Mouse (Mus musculus) right cerebral cortex, adult 18-20 months (tissue): ENCODE measurements around the gene Parp6.

Source experiments
- DNase-seq: peaks from one replicate; pipeline ENCODE4 v3.0.0; 2022; ENCODE audit warnings: mixed read lengths

Gene Parp6

GRCm38 (mm10) chr9:59656635-59657617, 39.8 kb downstream of the Parp6 start:
- peak; percentile 84 for DNase-seq

DNA sequence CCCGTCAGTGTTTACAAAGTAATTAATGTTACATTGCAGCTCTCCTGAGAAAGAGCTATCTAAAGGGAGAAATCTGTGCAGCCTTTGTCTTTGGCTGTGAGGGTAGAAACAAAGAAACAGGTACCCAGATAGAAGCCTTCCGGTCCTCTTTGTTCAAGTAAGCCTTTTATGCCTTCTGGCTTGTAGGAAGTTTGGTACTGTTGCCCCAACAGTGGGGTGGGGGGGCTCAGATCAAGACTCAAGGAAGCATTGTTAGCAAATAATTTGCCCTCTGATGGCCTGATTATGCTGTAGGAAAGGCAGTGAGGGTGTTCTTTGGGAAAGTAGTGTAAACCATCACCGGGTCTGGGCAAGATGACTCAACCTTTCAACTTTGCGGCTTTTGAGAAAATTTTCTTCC, 41.1 kb downstream of the Parp6 start:
- DNase-seq: no peak

- DNase-seq: peak; percentile 79
Measured at GRCm38 (mm10) chr9:59659036-59660026, 42.2 kb downstream of the Parp6 start.

DNA sequence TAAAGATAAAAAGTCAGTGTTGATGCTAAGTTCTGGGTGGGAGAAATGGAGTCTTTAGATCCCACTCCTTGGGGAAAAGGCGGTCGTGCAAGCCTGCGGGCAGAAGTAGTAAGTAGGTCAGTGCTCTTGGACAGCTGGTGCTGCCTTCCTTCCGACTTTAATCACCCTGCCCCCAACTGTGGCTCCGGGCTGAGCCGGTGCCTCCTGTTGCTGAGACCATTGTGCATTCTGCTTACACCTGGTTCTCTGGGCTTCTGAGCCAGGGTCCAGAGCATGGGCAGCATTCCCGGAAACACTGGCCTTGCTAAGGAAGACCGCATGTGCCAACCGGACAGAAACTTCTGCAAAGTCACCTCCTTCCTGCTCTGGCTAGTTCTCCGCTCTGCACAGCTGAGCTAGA, 43.3 kb downstream of the Parp6 start:
- DNase-seq: no peak

DNA sequence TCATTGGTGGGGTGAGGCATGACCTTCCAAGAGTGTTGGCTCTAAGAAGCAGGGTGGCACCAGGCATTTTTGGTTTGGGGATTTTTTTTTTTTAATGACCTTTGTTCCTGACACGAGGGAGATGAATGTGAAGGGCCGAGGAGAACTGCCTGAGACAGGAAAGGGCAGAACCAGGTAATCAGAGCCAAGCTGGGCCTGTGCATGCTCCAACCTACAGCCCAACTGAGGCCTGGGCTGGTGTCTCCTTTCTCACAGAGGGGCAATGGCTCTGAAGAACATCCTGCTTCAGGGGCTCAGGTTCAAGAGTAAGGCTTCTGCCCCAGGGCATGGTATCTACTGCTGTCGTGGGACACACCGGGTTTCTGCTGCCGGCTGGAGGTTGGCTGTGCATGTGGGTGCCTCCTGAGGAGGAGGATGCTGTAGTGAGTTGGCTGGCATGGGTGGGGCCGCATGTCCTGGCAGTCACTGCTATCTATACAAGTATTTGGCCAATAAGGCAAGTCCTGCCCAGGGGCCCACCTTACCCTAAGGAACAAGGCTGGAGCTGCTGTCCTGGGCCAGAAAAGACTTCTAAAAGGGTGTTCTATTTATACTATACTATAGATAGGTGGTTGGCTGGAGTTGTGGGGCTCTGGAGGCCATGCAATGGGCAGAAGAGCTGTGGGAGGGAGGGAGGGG, 44.4 kb downstream of the Parp6 start:
- DNase-seq: no peak

- DNase-seq: no peak
Measured at GRCm38 (mm10) chr9:59663226-59663625, 46.1 kb downstream of the Parp6 start.

DNA sequence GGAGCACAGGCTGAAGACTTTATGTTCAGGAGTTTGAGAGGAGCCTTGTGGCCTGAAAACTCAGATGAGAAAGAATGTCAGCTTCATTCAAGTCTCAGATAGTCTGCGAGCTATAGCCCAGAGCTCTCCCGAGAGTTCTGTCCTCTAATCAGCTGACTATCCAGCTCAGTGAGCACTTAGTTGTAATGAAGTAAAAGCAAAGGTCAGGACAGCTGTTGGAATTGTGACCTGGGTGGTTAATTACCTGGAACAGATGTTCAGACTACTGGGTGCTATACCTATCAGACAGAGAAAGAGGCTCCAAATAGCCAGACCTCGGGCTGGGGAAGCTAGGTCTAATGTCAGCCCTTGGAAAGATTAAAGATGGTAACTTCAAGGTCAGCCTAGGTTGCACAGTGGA, 46.9 kb downstream of the Parp6 start:
- no peak for DNase-seq

DNA sequence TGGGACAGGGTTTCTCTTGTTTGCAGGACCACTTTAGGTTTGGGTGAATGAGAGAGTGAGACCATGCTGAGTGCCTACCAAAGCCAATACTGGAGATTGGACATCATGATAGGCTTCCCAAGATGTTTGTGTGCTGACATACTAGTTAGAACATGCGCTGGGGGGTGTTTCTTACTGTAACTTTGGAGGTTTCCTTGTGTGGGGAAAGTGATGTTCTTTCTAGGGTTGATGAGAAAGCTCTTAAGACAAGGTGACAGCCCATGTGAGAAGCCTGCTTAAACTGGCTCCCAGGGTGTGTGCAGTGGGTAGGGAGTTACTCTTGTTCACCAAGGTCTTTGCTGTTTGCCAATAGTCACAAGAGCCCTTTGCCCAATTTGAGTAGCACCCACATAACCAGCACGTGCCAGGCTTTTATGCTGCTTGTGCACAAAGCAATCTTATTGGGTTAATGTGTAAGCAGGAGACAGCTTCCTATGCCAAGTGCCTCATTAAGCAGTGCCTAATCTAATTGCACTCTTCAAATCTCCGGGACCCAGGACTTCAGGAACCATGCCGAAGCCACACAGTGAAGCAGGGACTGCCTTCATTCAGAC, 47.7 kb downstream of the Parp6 start:
- DNase-seq: no peak

- no peak for DNase-seq
Measured at GRCm38 (mm10) chr9:59666016-59666415, 48.9 kb downstream of the Parp6 start.

DNA sequence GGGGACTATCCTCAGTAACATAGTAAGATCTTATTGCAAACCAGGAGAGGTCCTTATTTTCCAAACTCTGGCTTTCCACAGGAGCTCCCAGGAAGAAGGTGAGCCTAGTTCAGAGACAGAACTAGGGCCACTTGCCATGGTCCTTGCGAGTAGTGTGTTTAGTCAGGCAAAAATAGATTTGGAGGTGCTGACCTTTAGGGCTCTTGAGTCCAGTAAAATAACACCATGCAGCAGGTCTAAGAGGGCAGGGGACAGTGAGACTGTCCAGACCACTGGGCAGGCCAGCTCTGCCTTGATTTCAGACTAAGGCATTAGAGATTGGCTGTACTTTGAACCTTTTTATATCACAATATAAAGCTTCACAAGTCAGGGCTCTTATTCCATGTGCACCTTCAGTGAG, 49.7 kb downstream of the Parp6 start:
- DNase-seq: no peak

DNA sequence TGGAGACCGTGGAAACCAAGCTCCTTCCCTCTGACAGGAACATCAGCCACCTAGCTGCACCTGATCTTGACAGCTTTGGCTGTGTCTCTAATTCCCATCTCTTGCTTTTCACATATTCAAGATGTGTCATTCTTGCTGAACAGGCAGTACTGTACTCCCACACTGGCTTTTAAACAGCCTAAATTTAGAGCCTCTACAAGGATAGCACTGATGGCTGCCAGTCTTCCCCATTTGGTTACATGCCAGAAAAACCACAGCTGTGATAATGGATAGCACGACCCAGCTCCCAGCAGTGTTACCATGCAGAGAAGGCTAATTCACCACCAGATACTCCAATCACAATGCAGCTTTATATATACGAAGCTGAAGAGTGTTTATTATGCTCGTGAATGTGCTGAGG, 50.2 kb downstream of the Parp6 start:
- peak; percentile 70 for DNase-seq

- no peak for DNase-seq
Measured at GRCm38 (mm10) chr9:59667904-59668303, 50.8 kb downstream of the Parp6 start.

DNA sequence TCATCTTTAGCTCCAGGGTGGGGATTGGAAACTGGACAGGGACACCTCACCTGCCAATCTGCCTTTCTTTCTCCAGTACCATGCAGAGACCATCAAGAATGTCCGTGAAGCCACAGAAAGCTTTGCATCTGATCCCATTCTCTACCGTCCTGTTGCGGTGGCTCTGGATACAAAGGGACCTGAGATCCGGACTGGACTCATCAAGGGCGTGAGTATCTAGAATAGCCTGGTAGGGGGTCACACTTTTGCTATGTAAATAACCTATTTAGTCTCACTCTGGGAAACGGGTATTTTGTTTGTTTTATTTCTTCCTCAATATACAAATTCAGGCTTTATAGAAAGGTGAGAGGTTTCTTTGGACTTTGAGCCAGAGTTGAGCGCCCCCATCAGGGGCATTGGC, 51.4 kb downstream of the Parp6 start:
- no peak for DNase-seq

- no peak for DNase-seq
Measured at GRCm38 (mm10) chr9:59669172-59669571, 52.1 kb downstream of the Parp6 start.

DNA sequence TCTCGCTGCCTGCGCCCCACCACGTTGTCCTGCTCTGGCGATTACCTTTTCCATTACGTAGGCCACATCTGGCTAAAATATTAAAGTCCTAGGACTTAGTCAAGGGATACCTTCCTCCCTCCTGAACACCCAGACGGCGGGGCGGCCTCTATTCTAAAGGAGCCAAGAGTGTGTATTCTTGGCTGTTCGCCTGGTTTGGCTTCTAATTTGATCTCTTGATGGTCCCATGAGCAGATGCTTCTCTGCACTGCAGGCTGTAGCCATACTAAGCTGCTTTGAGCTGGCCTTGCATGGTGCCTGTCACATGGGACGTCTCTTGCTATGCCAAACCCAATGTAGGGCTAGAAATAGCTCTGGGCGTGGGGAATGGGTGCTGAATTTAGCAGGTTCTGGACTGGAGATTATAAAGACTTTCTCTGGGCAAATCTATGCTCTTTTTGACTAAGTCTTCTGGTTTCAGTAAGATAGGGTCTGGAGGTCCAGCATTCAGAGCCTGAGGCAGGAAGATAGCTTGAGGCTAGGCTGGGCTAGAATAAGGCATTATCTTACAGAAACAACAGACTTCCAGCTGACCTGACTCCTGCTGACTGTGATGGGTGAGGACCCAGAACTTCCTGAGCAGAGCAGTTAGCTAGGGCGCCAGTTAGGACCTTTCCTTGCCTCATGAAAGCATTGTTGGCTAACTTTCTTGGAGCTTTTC, 55.3 kb downstream of the Parp6 start:
- no peak for DNase-seq

- no peak for DNase-seq
Measured at GRCm38 (mm10) chr9:59673427-59673826, 56.3 kb downstream of the Parp6 start.

DNA sequence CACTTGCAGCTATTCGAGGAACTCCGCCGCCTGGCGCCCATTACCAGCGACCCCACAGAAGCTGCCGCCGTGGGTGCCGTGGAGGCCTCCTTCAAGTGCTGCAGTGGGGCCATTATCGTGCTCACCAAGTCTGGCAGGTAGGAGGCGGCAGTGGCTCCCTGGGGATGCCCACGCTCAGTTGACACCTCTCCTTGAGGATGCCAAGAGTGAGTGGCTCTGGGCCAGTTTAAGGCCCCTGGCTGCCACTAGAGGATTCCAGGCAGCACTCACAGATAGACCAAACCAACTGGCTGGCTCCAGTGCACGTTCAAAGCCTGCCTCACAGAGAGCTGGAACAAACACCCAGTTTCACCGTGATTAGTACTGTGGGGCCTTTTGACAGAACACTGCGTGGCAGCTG, 58.5 kb downstream of the Parp6 start:
- peak; percentile 60 for DNase-seq

GRCm38 (mm10) chr9:59678313-59678712, 61.2 kb downstream of the Parp6 start:
- DNase-seq: no peak

- peak; percentile 79 for DNase-seq
Measured at GRCm38 (mm10) chr9:59679678-59680533, 62.8 kb downstream of the Parp6 start, which contains the start of gene Gramd2. TSS of gene Gramd2 (plus strand) at chr9:59680144.

DNA sequence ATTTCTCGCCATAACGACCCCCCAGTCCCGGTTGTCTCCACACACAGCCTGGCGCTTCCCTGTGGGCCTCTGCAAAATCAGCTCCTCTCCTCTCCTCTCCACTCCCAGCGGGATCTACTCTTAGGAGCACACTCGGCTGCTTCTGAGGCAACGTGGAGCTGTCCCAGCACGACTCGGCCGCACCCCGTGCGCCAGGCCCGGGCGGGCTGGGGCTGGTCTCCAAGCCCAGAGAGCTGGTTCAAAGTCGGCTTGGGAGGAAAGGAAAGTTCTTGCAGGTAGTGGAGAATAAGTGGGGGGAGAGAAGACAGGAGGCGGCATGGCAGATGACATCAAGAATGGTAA, 63.4 kb downstream of the Parp6 start:
- no peak for DNase-seq

DNA sequence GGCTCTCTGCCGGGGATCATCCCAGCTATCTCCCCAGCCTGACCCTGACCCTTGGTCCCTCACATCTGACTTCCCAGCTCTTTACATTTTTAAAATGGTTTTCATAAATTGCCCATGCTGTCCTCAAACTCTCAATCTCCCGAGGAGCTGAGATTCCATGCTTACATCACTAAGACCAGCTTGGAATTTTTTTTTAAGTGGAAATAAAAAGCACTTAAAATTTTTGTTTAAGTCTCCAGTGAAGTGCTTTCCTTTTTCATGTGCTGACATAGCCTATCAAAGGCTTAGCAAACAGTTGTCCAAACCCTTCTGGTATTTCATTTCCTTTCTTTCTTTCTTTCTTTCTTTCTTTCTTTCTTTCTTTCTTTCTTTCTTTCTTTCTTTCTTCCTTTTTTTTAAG, 66.9 kb downstream of the Parp6 start:
- DNase-seq: no peak
